Mouse (Mus musculus): ENCODE measurements around the gene 1110051M20Rik.

Gene 1110051M20Rik

DNA sequence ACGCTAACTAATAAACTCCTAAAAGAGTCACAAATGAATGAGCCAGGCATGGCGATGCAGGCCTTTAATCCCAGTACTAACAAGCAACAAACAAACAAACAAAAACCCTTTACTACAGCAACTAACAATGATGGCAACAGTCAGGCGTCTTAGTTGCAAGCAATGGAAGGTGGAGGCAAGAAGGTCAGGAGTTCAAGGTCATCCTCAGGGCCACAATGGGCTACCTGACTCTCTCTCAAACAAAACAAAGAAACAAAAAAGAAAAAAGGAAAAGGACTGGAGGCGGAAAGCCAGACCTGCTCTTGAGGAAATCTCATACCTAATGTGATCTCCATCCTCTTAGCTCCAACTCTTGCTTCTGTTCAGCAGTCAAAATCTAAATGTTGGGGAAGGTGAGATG lies 39.4 kb downstream of the 1110051M20Rik start:
- ChIA-PET CTCF (interaction anchor here in 1 of 4 experiments (0.5 kb wide), 1 partner anchor 98 kb away, joined by 8 read pairs; no protein-coding TSS in a partner anchor), POLR2A (interaction anchor here in 1 of 4 experiments (0.6 to 3.6 kb wide), 5 partner anchors 12 to 121 kb away, joined by 3 to 12 read pairs (median 3); partner anchors contain the start of gene Ckap5)

GRCm38 (mm10) chr2:91399727-91400126 lies 44.8 kb downstream of the 1110051M20Rik start:
- CTCF ChIA-PET = no interaction called here
- POLR2A ChIA-PET = no interaction called here

DNA sequence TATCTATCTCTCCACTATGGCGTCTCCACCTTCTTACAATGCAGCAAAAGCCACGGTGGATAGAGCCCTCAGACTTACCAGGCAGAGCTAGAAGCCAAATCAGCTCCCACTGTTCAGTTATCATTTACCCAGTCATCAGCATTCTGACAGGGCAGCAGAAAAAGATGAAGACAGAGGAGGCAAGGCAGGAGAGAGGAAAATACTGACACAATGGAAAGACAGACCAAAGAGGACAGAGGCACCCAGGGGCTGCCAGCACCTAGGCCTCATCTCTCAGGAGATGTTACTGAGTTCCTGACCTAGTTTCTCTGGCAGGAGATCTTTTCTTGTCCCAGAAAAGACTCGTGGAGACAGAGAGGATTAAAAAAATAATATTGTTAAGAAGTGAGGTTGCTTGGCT lies 45.3 kb downstream of the 1110051M20Rik start:
- POLR2A ChIA-PET = no interaction called here
- CTCF ChIA-PET = no interaction called here

DNA sequence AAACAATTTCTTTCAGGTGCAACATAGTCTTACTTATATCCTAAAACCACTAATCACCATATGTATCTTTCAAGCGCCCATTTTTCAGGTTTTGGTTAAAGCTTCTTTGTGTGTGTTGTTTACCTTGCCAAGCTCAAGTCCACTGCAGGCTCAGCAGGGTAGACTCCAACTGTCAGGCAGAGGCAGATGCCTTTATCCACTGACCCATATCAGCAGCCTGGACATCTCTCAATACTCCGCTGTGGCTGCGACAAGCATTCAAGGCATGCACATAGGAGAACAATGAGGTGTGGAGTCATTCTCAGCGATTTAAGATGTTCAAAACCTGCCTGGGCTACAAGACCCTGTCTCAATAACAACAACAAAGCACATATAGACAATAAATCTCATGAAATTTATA lies 50.4 kb downstream of the 1110051M20Rik start:
- CTCF ChIA-PET = interaction anchor here in 1 of 4 experiments (0.6 kb wide), 1 partner anchor 324 kb away, joined by 3 read pairs; the partner anchor contains the start of gene Slc39a13

DNA sequence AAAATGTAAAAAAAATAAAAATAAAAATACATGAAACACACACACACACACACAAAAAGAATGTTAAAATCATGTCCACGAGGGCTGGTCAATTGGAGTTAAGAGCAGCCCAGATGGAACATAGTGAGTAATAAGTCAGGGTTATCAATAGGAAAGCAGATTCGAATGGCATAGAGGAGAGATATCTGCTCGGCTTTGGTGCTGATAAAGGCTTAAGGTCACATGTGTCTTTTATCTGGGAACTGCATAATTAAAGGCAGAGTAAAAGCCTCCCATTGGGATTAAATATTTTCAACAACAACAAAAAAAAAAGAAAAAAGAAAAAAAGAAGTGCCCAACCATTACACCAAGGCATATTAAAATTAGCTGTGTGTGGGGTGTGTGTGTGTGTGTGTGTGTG lies 55.8 kb downstream of the 1110051M20Rik start:
- ChIA-PET POLR2A (interaction anchor here in 1 of 4 experiments (0.7 kb wide), 1 partner anchor 9 kb away, joined by 3 read pairs; no protein-coding TSS in a partner anchor), CTCF (interaction anchor here in 1 of 4 experiments (0.5 kb wide), 1 partner anchor 152 kb away, joined by 3 read pairs; no protein-coding TSS in a partner anchor)

More for the DNA sequence above, 50.4 kb downstream of the 1110051M20Rik start:
- POLR2A ChIA-PET = no interaction called here

DNA sequence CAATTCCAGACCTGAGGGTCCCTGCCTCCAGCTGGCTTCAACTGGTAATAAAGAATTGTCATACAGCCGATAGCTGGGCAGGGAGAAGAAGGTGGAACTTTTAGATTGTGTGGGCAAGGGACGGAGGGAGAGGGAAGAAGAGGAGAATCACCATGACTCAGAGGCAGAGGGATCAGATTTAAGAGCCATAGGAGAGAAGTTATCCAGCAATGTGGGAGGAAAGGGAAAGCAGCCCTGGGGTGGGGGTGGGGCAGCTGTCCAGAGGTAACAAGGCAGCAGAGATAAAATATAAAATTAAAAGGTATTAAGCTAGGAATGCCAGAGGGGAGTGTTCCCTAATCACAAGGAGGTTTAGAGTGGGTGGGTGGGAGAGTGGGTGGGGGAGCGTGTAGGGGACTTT lies 56.2 kb downstream of the 1110051M20Rik start:
- ChIA-PET CTCF (interaction anchor here in 1 of 4 experiments (0.5 to 0.6 kb wide), 2 partner anchors 9 to 151 kb away, joined by 3 to 6 read pairs; no protein-coding TSS in a partner anchor), POLR2A (interaction anchor here in 1 of 4 experiments (1.0 kb wide), 1 partner anchor 16 kb away, joined by 3 read pairs; no protein-coding TSS in a partner anchor)

- POLR2A ChIA-PET = interaction anchor here in 2 of 4 experiments (0.5 to 1.0 kb wide), 4 partner anchors 14 to 214 kb away, joined by 3 to 6 read pairs (median 3); no protein-coding TSS in a partner anchor
Observed at GRCm38 (mm10) chr2:91387287-91387958, 57.1 kb downstream of the 1110051M20Rik start.

GRCm38 (mm10) chr2:91386547-91387286 lies 57.8 kb downstream of the 1110051M20Rik start:
- CTCF ChIA-PET = interaction anchor here in 1 of 4 experiments (0.6 kb wide), 1 partner anchor 340 kb away, joined by 4 read pairs; no protein-coding TSS in a partner anchor
- POLR2A ChIA-PET = interaction anchor here in 1 of 4 experiments (0.7 kb wide), 1 partner anchor 15 kb away, joined by 3 read pairs; no protein-coding TSS in a partner anchor

More at GRCm38 (mm10) chr2:91387287-91387958, 57.1 kb downstream of the 1110051M20Rik start:
- CTCF ChIA-PET = interaction anchor here in 2 of 4 experiments (0.5 to 0.6 kb wide), 2 partner anchors 77 to 340 kb away, joined by 3 to 4 read pairs; no protein-coding TSS in a partner anchor

- ChIA-PET POLR2A (no interaction called here), CTCF (no interaction called here)
Observed at GRCm38 (mm10) chr2:91383294-91383693, 61.2 kb downstream of the 1110051M20Rik start.

DNA sequence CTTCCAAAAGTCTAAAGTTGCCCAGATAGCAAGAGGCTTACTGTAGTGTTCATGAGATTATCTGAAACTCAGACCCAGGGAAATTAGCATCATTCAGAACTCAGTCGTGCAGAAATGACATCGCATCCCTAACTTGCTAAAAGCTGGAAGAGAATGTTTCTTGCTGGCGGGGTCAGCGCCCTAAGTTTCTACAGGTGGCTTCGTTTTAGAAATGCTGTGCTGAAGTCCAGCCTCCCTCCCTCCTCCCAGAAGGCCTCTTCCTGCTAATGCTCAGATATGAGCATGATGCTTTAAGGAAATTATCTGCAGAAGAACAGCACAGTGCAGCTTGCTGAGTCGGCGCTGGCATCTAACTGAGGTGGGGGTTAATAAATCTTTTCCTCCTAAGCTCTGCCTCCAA lies 67.5 kb downstream of the 1110051M20Rik start:
- ChIA-PET POLR2A (interaction anchor here in 2 of 4 experiments (0.5 to 0.8 kb wide), 2 partner anchors 62 to 95 kb away, joined by 3 read pairs; no protein-coding TSS in a partner anchor), CTCF (interaction anchor here in 1 of 4 experiments (0.6 kb wide), 1 partner anchor 715 kb away, joined by 12 read pairs; no protein-coding TSS in a partner anchor)

DNA sequence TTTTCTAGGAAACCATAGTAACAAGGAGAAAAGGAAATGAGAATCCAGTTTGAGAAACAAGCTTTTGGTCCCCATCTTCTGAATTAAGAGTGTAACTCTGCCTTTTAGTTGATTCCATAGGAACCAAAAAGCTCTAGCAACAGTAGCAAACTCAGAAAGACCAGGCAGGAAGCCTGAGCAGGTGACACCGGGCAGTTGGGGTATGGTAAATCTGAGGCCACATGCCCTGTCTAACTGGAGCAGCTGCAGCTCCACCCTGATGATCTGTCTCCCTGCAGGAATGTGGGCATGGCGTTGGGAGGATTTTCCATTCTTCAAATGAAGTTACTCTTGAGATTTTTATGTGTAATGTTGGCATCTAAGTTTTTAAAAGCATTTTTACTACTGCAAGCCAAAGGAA lies 74.2 kb downstream of the 1110051M20Rik start:
- ChIA-PET CTCF (interaction anchor here in 2 of 4 experiments (0.6 to 1.1 kb wide), 3 partner anchors 9 to 98 kb away, joined by 3 to 6 read pairs (median 3); no protein-coding TSS in a partner anchor), POLR2A (interaction anchor here in 2 of 4 experiments (0.7 to 1.2 kb wide), 4 partner anchors 9 to 48 kb away, joined by 3 to 4 read pairs (median 3); no protein-coding TSS in a partner anchor)

- ChIA-PET CTCF (no interaction called here), POLR2A (interaction anchor here in 1 of 4 experiments (0.5 to 1.1 kb wide), 2 partner anchors 10 to 176 kb away, joined by 3 to 4 read pairs; no protein-coding TSS in a partner anchor)
Observed at GRCm38 (mm10) chr2:91363272-91363671, 81.2 kb downstream of the 1110051M20Rik start.

GRCm38 (mm10) chr2:91361068-91361528 lies 83.4 kb downstream of the 1110051M20Rik start:
- ChIA-PET CTCF (interaction anchor here in 2 of 4 experiments (0.7 kb wide), 2 partner anchors 53 to 699 kb away, joined by 3 read pairs; no protein-coding TSS in a partner anchor), POLR2A (interaction anchor here (0.6 to 2.7 kb wide), 13 partner anchors 9 to 249 kb away, joined by 3 to 11 read pairs (median 3); partner anchors contain the start of gene Arfgap2 (in 1 of the 4))

DNA sequence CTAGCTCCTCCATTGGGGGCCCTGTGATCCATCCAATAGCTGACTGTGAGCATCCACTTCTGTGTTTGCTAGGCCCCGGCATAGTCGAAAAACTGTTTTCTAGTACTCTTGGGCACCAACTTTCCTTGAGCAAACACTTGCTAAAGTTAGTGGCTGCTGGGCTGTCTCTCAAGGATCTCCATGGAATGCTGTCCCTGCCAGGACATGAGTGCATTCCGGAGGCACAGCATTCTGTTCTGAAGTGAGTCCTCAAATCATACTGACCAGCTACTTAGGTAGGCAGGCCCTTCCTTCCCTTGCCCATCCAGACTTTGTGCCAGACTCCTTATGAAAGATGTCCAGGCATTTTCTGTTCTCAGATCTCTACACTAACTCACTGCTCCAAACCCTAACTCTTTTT lies 88.7 kb downstream of the 1110051M20Rik start:
- POLR2A ChIA-PET = interaction anchor here in 1 of 4 experiments (1.2 kb wide), 1 partner anchor 14 kb away, joined by 3 read pairs; no protein-coding TSS in a partner anchor
- CTCF ChIA-PET = no interaction called here

DNA sequence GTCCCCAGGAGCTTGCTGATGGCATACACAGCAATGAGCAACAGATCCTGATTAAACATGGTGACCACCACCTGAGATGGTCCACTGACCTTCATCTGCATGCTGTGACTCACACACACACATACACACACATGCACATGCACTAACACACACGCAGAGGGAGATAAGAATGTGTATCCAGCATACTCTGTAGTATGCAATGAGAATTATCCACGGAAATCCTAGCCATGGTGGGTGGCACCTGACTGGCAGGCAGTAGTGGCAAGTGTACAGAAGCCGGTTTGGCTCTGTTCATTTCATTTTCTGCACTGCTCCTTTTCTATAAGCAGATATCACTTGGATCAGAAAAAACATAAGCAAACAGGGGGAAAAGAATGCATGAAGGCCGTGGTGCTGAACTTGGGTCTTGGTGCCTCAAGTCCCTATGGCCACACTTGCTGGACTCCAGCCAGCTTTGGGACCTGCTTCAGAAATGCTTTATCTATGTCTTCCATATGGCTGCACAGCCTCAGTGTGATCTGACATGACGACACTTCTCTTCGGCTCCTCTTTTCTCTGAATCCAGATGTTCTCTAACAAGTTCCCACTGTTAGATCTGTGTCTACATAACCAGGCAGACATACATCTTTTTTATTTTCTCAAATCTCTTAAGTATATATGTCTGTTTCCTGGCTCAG lies 89.6 kb downstream of the 1110051M20Rik start:
- ChIA-PET POLR2A (interaction anchor here in 1 of 4 experiments (1.6 kb wide), 1 partner anchor 13 kb away, joined by 3 read pairs; no protein-coding TSS in a partner anchor), CTCF (no interaction called here)

DNA sequence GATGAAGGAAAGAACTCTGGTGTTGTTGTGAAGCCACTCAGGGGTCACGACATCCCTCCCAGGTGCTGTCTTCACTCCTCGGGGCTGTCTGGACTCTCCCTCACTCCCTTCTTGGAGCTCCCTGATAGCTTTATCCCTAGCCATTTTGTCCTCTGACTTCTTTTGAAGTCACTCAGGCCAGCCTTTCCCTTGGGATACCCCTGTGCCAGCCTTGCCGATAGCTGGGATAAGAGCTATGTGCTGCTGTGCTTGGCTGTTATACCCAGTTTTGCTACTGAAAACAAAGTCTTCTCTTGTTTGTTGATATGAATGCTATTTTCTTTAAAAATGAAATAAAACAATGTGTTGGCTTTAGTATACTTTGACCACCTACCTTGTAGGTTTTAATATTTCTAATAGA lies 90.7 kb downstream of the 1110051M20Rik start:
- POLR2A ChIA-PET = interaction anchor here in 2 of 4 experiments (0.7 to 1.6 kb wide), 3 partner anchors 9 to 18 kb away, joined by 3 to 4 read pairs (median 3); no protein-coding TSS in a partner anchor
- CTCF ChIA-PET = no interaction called here

DNA sequence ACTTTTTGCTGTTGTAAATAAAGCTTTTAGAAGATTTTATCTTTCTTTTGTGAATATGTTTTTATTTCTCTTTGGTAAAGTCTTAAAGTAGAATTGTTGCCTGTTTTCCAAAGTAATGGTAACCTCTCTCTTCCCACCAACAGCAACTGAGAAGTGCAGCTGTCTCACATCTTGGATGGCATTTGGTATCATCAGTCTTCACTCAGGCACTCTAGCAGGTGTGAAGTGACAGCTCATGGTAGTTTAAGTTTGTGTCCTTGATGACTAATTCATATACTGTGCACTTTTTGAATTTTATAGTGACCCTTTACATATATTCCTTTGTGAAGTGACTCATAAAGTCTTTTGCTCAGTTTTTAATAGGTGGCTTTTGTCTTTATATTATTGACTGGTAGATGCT lies 92.7 kb downstream of the 1110051M20Rik start:
- ChIA-PET CTCF (no interaction called here), POLR2A (interaction anchor here in 1 of 4 experiments (0.5 to 1.1 kb wide), 2 partner anchors 463 to 580 kb away, joined by 3 read pairs; partner anchors contain the start of gene Mdk)

DNA sequence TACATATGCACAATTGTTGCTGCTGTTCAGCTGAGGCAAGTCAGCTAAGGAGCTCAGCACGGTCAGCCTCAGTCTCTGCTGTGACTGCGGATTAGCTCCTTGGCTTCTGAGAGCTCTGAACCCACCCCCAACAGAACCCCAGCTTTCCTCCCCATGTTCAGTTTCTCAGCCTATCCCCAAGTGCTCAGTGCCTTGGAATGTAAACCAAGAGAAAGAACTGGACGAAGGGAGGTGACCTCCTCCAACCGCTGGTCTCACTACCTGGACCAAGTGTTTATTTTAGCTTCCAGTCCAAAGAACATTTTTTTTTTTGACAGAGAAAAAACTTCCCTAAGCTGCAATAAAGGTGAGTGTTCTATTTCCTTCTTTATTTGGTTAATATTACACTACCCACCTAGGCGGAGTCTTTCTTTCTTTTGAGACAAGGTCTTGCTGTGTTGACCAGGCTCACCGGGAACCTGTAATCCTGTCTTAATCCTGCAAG lies 94.5 kb downstream of the 1110051M20Rik start:
- ChIA-PET POLR2A (interaction anchor here in 2 of 4 experiments (0.8 to 1.7 kb wide), 4 partner anchors 9 to 38 kb away, joined by 3 to 5 read pairs (median 3); no protein-coding TSS in a partner anchor), CTCF (interaction anchor here in 2 of 4 experiments (0.6 to 0.9 kb wide), 2 partner anchors 77 to 235 kb away, joined by 3 read pairs; no protein-coding TSS in a partner anchor)
